Mouse (Mus musculus) G1E (cell line): ENCODE data around the gene Gm16440. TPM values are rescaled to one million over a fixed set of nuclear protein-coding genes. Genes with fewer than 3 reads are reported as not detected.
"Not testable (repeated sequence)": the region's sequence is repeated elsewhere in the genome, so short reads cannot be mapped to it uniquely, and the experiment has no call there.

ENCODE experiments used
- ATAC-seq: 2 replicates; pipeline ENCODE4 v1.8.0; 2016; ENCODE audit warnings: mild to moderate bottlenecking; ENCODE audit not compliant: insufficient number of reproducible peaks, poor library complexity, low FRiP score, severe bottlenecking; ENCODE audit errors: extremely low read depth
- DNase-seq: peaks from one replicate; pipeline ENCODE4 v3.0.0; 2012; ENCODE audit warnings: low spot score
- H3K27me3 ChIP-seq: 2 replicates; pipeline ENCODE4 v1.6.1; 2012; ENCODE audit warnings: mild to moderate bottlenecking, low read length, inconsistent platforms; ENCODE audit not compliant: insufficient read depth
- H3K36me3 ChIP-seq: replicated peaks from 2 replicates; pipeline ENCODE3; 2012; ENCODE audit warnings: mild to moderate bottlenecking, inconsistent platforms
- H3K4me1 ChIP-seq: 2 replicates; pipeline ENCODE4 v1.6.1; 2012; ENCODE audit warnings: low read depth, low read length, inconsistent platforms, mixed read lengths; ENCODE audit not compliant: insufficient read depth
- H3K4me3 ChIP-seq: 2 replicates; pipeline ENCODE4 v1.5.1; 2012; ENCODE audit warnings: low read depth, mild to moderate bottlenecking, inconsistent platforms, low read length, moderate library complexity, mixed read lengths
- H3K9me3 ChIP-seq: replicated peaks from 2 replicates; pipeline ENCODE4 v1.6.1; 2012; ENCODE audit warnings: inconsistent platforms
- polyA plus RNA-seq: library from polyadenylated mRNA; stranded (reverse); fragments of >175 nt; gene quantifications from 2 replicates; pipeline ENCODE4 v1.2.3, GENCODE M21; 2012
- total RNA-seq, 2 experiments: library from RNA; stranded (forward) in 1 of 2; stranded (reverse) in 1 of 2; fragments of 200-1000 nt in 1 of 2; fragments of >200 nt in 1 of 2; fragmentation: Nextera tagmentation in 1 of 2; gene quantifications; 2 replicates each; pipeline ENCODE4 v1.2.3; 2014 to 2017

Gene Gm16440
- total RNA-seq (2014; fragmentation: Nextera tagmentation): not detected in 2 replicates
- not detected in 2 replicates for total RNA-seq (2017)
- not detected in 2 replicates for polyA plus RNA-seq

GRCm38 (mm10) chr14:6390219-6390618, at the start of gene Gm16440:
Gene Gm16440, minus strand, starts transcription at chr14:6390319.
- DNase-seq, H3K4me3 ChIP-seq, H3K27me3 ChIP-seq, H3K36me3 ChIP-seq, ATAC-seq, H3K9me3 ChIP-seq, H3K4me1 ChIP-seq: not testable (repeated sequence)

- not testable (repeated sequence) for H3K4me1 ChIP-seq, H3K27me3 ChIP-seq
These were observed 36.6 kb upstream of the Gm16440 start for GRCm38 (mm10) chr14:6426766-6427165.

GRCm38 (mm10) chr14:6426353-6426752, 36.2 kb upstream of the Gm16440 start:
- not testable (repeated sequence) for H3K9me3 ChIP-seq, H3K36me3 ChIP-seq, H3K4me3 ChIP-seq, ATAC-seq, H3K4me1 ChIP-seq, H3K27me3 ChIP-seq, DNase-seq

More at GRCm38 (mm10) chr14:6426766-6427165, 36.6 kb upstream of the Gm16440 start:
- H3K4me3 ChIP-seq, DNase-seq, H3K9me3 ChIP-seq, ATAC-seq, H3K36me3 ChIP-seq: not testable (repeated sequence)

- not testable (repeated sequence) for ATAC-seq, H3K36me3 ChIP-seq, H3K9me3 ChIP-seq, H3K27me3 ChIP-seq, DNase-seq, H3K4me3 ChIP-seq, H3K4me1 ChIP-seq
These were observed 22.3 kb upstream of the Gm16440 start, which contains the start of gene Gm3591 for GRCm38 (mm10) chr14:6412382-6412781. Gene Gm3591, minus strand, starts transcription at chr14:6412482.

GRCm38 (mm10) chr14:6343578-6343977, 46.5 kb downstream of the Gm16440 start, which contains the start of gene Gm3618:
Gene Gm3618, minus strand, starts transcription at chr14:6343678.
- H3K9me3 ChIP-seq, H3K36me3 ChIP-seq, DNase-seq, ATAC-seq, H3K4me3 ChIP-seq, H3K4me1 ChIP-seq, H3K27me3 ChIP-seq: not testable (repeated sequence)

Other genes starting within 250 kb of the Gm16440 start
- not detected in 2 replicates for gene Gm21560, start 171.0 kb downstream of the Gm16440 start, total RNA-seq (2014; fragmentation: Nextera tagmentation)
- gene Gm21560, start 171.0 kb downstream of the Gm16440 start, total RNA-seq (2017): not detected in 2 replicates
- not detected in 2 replicates for gene Gm21560, start 171.0 kb downstream of the Gm16440 start, polyA plus RNA-seq
- not detected in 2 replicates for gene Gm3411, start 103.1 kb downstream of the Gm16440 start, total RNA-seq (2014; fragmentation: Nextera tagmentation)
- 0.35 and 1.0 TPM in 2 replicates for gene Gm3411, start 103.1 kb downstream of the Gm16440 start, total RNA-seq (2017)
- gene Gm3411, start 103.1 kb downstream of the Gm16440 start, polyA plus RNA-seq: not detected in 2 replicates
- not detected in 2 replicates for gene Gm21103, start 85.5 kb downstream of the Gm16440 start, total RNA-seq (2014; fragmentation: Nextera tagmentation)
- gene Gm21103, start 85.5 kb downstream of the Gm16440 start, total RNA-seq (2017): not detected in 2 replicates
- not detected in 2 replicates for gene Gm21103, start 85.5 kb downstream of the Gm16440 start, polyA plus RNA-seq
- gene Gm3618, start 46.6 kb downstream of the Gm16440 start, total RNA-seq (2014; fragmentation: Nextera tagmentation): not detected in 2 replicates
- not detected in 2 replicates for gene Gm3618, start 46.6 kb downstream of the Gm16440 start, total RNA-seq (2017)
- gene Gm3618, start 46.6 kb downstream of the Gm16440 start, polyA plus RNA-seq: not detected in 2 replicates
- not detected in 2 replicates for gene Gm3591, start 22.2 kb upstream of the Gm16440 start, total RNA-seq (2014; fragmentation: Nextera tagmentation)
- 0.71 TPM in 1 of 2 replicates, not detected in the other for gene Gm3591, start 22.2 kb upstream of the Gm16440 start, total RNA-seq (2017)
- gene Gm3591, start 22.2 kb upstream of the Gm16440 start, polyA plus RNA-seq: not detected in 2 replicates
- gene Gm3594, start 54.3 kb upstream of the Gm16440 start, total RNA-seq (2014; fragmentation: Nextera tagmentation): not detected in 2 replicates
- 0.22 and 0.58 TPM in 2 replicates for gene Gm3594, start 54.3 kb upstream of the Gm16440 start, total RNA-seq (2017)
- not detected in 2 replicates for gene Gm3594, start 54.3 kb upstream of the Gm16440 start, polyA plus RNA-seq
- not detected in 2 replicates for gene Gm8356, start 147.0 kb upstream of the Gm16440 start, total RNA-seq (2014; fragmentation: Nextera tagmentation)
- gene Gm8356, start 147.0 kb upstream of the Gm16440 start, total RNA-seq (2017): not detected in 2 replicates
- not detected in 2 replicates for gene Gm8356, start 147.0 kb upstream of the Gm16440 start, polyA plus RNA-seq
- not detected in 2 replicates for gene Gm3629, start 200.3 kb upstream of the Gm16440 start, total RNA-seq (2014; fragmentation: Nextera tagmentation)
- 0.33 TPM in 1 of 2 replicates, not detected in the other for gene Gm3629, start 200.3 kb upstream of the Gm16440 start, total RNA-seq (2017)
- gene Gm3629, start 200.3 kb upstream of the Gm16440 start, polyA plus RNA-seq: not detected in 2 replicates
- gene Gm3460, start 232.1 kb upstream of the Gm16440 start, total RNA-seq (2014; fragmentation: Nextera tagmentation): not detected in 2 replicates
- not detected in 2 replicates for gene Gm3460, start 232.1 kb upstream of the Gm16440 start, total RNA-seq (2017)
- not detected in 2 replicates for gene Gm3460, start 232.1 kb upstream of the Gm16440 start, polyA plus RNA-seq